Mouse (Mus musculus): Measurements from ENCODE around the gene Pax7.

Gene Pax7

GRCm38 (mm10) chr4:139833036-139833634 lies at the start of gene Pax7:
Pax7 (minus strand) TSS chr4:139833528.
- DNase-seq (ENCODE audit: low spot score), result no peak

- no peak for DNase-seq (ENCODE audit: low spot score)
Observed at GRCm38 (mm10) chr4:139881796-139882195, 48.5 kb upstream of the Pax7 start.

GRCm38 (mm10) chr4:139879324-139879723 lies 46.0 kb upstream of the Pax7 start:
- no peak for DNase-seq (ENCODE audit: low spot score)

GRCm38 (mm10) chr4:139878443-139878842 lies 45.1 kb upstream of the Pax7 start:
- no peak for DNase-seq (ENCODE audit: low spot score)

- no peak for DNase-seq (ENCODE audit: low spot score)
Observed at GRCm38 (mm10) chr4:139877269-139877668, 43.9 kb upstream of the Pax7 start.

- no peak for DNase-seq (ENCODE audit: low spot score)
Observed at GRCm38 (mm10) chr4:139872595-139872994, 39.3 kb upstream of the Pax7 start.

- no peak for DNase-seq (ENCODE audit: low spot score)
Observed at GRCm38 (mm10) chr4:139871699-139872098, 38.4 kb upstream of the Pax7 start.

GRCm38 (mm10) chr4:139863218-139863617 lies 29.9 kb upstream of the Pax7 start:
- no peak for DNase-seq (ENCODE audit: low spot score)

GRCm38 (mm10) chr4:139858635-139859176 lies 25.4 kb upstream of the Pax7 start:
- peak; percentile 61 for DNase-seq (ENCODE audit: low spot score)

- no peak for DNase-seq (ENCODE audit: low spot score)
Observed at GRCm38 (mm10) chr4:139852219-139853035, 19.1 kb upstream of the Pax7 start.

GRCm38 (mm10) chr4:139851387-139851786 lies 18.1 kb upstream of the Pax7 start:
- DNase-seq (ENCODE audit: low spot score), result no peak

- no peak for DNase-seq (ENCODE audit: low spot score)
Observed at GRCm38 (mm10) chr4:139850547-139851170, 17.3 kb upstream of the Pax7 start.

GRCm38 (mm10) chr4:139843456-139843855 lies 10.1 kb upstream of the Pax7 start:
- no peak for DNase-seq (ENCODE audit: low spot score)

GRCm38 (mm10) chr4:139842919-139843318 lies 9.6 kb upstream of the Pax7 start:
- no peak for DNase-seq (ENCODE audit: low spot score)

- no peak for DNase-seq (ENCODE audit: low spot score)
Observed at GRCm38 (mm10) chr4:139840939-139841500, 7.7 kb upstream of the Pax7 start.

- no peak for DNase-seq (ENCODE audit: low spot score)
Observed at GRCm38 (mm10) chr4:139840442-139840841, 7.1 kb upstream of the Pax7 start.

- no peak for DNase-seq (ENCODE audit: low spot score)
Observed at GRCm38 (mm10) chr4:139836681-139837080, 3.4 kb upstream of the Pax7 start.

- no peak for DNase-seq (ENCODE audit: low spot score)
Observed at GRCm38 (mm10) chr4:139836196-139836595, 2.9 kb upstream of the Pax7 start.

- DNase-seq (ENCODE audit: low spot score), result no peak
Observed at GRCm38 (mm10) chr4:139833817-139834401, 581 bp upstream of the Pax7 start.

- DNase-seq (ENCODE audit: low spot score), result no peak
Observed at GRCm38 (mm10) chr4:139832281-139833035, 870 bp downstream of the Pax7 start.

- no peak for DNase-seq (ENCODE audit: low spot score)
Observed at GRCm38 (mm10) chr4:139831501-139832230, 1.7 kb downstream of the Pax7 start.
